Mouse (Mus musculus): ENCODE results near the gene Tbc1d5. TPM values are rescaled to one million over a fixed set of nuclear protein-coding genes. Genes with fewer than 3 reads are reported as not detected.

Gene Tbc1d5
- polyA plus RNA-seq, 1 experiment = 16.4 TPM

DNA sequence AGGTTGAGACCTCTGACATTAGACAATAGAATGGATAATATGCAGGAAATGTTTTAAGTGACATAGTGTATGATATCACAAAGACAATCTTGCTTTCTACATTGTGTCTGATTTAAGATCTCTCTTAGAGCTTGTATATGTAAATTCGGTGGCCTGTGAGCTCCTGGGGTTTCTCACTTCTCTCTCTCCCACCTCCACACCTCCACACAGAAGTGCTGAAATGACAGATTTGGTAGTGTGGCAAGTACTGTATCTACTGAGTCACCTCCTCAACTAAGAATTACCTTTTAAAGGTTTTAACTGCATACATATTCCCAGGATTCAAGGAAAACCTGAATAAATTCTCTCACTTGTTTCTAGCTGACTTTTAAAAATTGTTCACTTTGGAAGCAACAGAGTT lies 180.9 kb downstream of the Tbc1d5 start:
- H3K4me3 ChIP-seq (ENCODE audit: low read depth, low read length) = no peak overlapping the region
- TF ChIP-seq POLR2A (IDR thresholded peaks at IDR 0.05; ENCODE audit: insufficient read depth, low read length) (no peak), EP300 (IDR thresholded peaks at IDR 0.05; ENCODE audit: insufficient read depth, low read depth, low read length) (no peak), CTCF (IDR thresholded peaks at IDR 0.05; ENCODE audit: low read depth, low read length) (no peak)
- H3K36me3 ChIP-seq (ENCODE audit: control insufficient read depth, insufficient read depth, low read length, poor library complexity, severe bottlenecking) = no peaks in the 10 kb centered on the region
- H3K27me3 ChIP-seq (ENCODE audit: control insufficient read depth, insufficient read depth, low read length, poor library complexity, severe bottlenecking) = no peaks in the 10 kb centered on the region
- no peaks in the 10 kb centered on the region for H3K4me1 ChIP-seq (ENCODE audit: control insufficient read depth, insufficient read depth, low read length)
- H3K9me3 ChIP-seq (replicated peaks; ENCODE audit: control insufficient read depth, insufficient read depth, low read length, poor library complexity, severe bottlenecking) = no peaks in the 10 kb centered on the region
- H3K9ac ChIP-seq (ENCODE audit: low read depth, poor library complexity, severe bottlenecking) = no peak overlapping the region
- no peak overlapping the region for H3K27ac ChIP-seq (ENCODE audit: insufficient read depth, low read length)

DNA sequence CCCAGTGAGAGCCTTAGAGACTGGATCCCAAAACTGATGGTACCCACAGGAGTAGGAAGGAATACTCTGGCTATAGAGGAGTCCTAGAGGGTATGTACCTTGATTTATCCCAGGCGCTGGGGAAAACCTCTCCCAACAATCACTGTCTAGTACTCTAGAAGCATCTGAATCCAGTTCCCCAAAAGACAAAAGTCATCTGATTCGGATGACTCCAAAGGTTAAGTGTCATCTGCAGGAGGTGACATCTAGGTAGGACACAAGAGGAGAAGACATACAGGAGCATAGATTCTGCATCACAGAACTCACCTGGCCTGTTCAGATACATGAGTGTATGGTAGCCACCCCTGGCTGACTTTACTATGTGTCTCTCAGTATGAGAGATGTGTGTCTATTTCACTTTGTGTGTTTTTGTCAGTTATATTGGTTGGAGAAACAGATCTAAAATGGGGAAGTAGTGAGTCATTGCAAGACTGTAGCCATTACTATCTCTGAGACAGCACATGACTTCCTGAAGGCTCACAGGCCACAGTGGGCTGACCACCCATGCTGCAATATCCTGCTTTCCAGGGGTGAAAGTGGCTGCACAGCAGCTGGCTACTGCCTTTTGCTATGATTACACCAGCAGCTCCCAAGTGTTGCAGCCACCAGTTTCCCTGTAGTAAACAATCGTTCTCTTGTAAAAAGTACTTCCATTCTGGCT lies 185.7 kb downstream of the Tbc1d5 start:
- no peak for TF ChIP-seq EP300 (IDR thresholded peaks at IDR 0.05; ENCODE audit: insufficient read depth, low read depth, low read length)
- no peak for TF ChIP-seq CTCF (IDR thresholded peaks at IDR 0.05; ENCODE audit: low read depth, low read length)
- TF ChIP-seq POLR2A (IDR thresholded peaks at IDR 0.05; ENCODE audit: insufficient read depth, low read length) = no peak
- Histone ChIP-seq H3K27ac (ENCODE audit: insufficient read depth, low read length) (no peak overlapping the region), H3K36me3 (ENCODE audit: control insufficient read depth, insufficient read depth, low read length, poor library complexity, severe bottlenecking) (no peaks in the 10 kb centered on the region), H3K4me3 (ENCODE audit: low read depth, low read length) (no peak overlapping the region), H3K27me3 (ENCODE audit: control insufficient read depth, insufficient read depth, low read length, poor library complexity, severe bottlenecking) (no peaks in the 10 kb centered on the region), H3K4me1 (ENCODE audit: control insufficient read depth, insufficient read depth, low read length) (no peaks in the 10 kb centered on the region), H3K9me3 (replicated peaks; ENCODE audit: control insufficient read depth, insufficient read depth, low read length, poor library complexity, severe bottlenecking) (no peaks in the 10 kb centered on the region), H3K9ac (ENCODE audit: low read depth, poor library complexity, severe bottlenecking) (no peak overlapping the region)

DNA sequence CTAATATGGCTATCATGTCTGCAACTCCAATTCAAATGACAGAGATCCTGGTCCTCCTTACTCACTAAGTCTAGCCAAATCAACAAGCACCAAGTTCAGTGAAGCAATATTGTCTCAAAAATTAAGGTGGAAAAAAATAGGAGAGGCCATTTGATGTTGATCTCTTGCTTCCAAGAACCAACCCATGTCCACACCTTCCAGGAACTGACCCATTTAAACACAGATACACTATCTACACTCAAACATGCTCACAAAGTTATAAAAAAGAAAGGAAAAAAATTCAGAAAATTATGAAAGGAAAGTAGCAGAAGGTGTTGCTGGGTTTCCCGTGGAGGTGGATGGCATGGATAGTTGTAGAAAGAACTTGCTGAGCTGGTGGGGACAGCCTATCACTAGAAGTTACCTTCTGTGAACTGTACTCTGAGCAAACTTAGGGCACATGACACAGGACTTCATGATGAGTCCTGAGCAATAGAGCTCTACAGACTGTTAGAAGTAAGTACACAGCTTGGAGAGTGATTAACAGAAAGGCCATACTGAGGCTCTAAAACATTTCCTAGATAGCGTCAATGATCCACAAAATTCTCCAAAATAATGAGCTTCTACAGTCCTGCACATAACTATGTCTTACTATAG lies 188.3 kb downstream of the Tbc1d5 start:
- Histone ChIP-seq H3K27ac (ENCODE audit: insufficient read depth, low read length) (no peak overlapping the region), H3K36me3 (ENCODE audit: control insufficient read depth, insufficient read depth, low read length, poor library complexity, severe bottlenecking) (no peaks in the 10 kb centered on the region), H3K4me3 (ENCODE audit: low read depth, low read length) (no peak overlapping the region), H3K4me1 (ENCODE audit: control insufficient read depth, insufficient read depth, low read length) (no peaks in the 10 kb centered on the region), H3K9me3 (replicated peaks; ENCODE audit: control insufficient read depth, insufficient read depth, low read length, poor library complexity, severe bottlenecking) (no peaks in the 10 kb centered on the region), H3K27me3 (ENCODE audit: control insufficient read depth, insufficient read depth, low read length, poor library complexity, severe bottlenecking) (no peaks in the 10 kb centered on the region), H3K9ac (ENCODE audit: low read depth, poor library complexity, severe bottlenecking) (no peak overlapping the region)
- TF ChIP-seq POLR2A (IDR thresholded peaks at IDR 0.05; ENCODE audit: insufficient read depth, low read length) (no peak), CTCF (IDR thresholded peaks at IDR 0.05; ENCODE audit: low read depth, low read length) (no peak), EP300 (IDR thresholded peaks at IDR 0.05; ENCODE audit: insufficient read depth, low read depth, low read length) (no peak)

DNA sequence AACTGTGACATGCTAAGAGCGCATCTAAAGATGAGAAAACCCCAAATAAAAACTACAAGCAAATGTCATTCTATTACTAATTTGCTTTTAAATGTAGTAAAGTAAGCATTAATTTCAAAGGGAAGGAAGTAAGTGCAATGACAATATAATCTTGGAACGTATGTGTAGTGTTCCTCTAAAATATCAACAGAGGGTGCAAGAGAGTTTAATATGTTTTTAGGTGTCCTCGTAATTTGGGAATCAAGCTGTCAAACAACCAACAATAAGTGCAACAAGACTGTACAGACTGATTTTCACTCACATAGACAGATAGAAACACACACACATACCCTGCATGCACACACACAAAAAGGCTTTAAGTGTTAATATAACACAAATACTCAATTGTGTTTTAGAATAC lies 191.2 kb downstream of the Tbc1d5 start:
- Histone ChIP-seq H3K9me3 (replicated peaks; ENCODE audit: control insufficient read depth, insufficient read depth, low read length, poor library complexity, severe bottlenecking) (no peaks in the 10 kb centered on the region), H3K27me3 (ENCODE audit: control insufficient read depth, insufficient read depth, low read length, poor library complexity, severe bottlenecking) (no peaks in the 10 kb centered on the region), H3K9ac (ENCODE audit: low read depth, poor library complexity, severe bottlenecking) (no peak overlapping the region), H3K27ac (ENCODE audit: insufficient read depth, low read length) (no peak overlapping the region), H3K36me3 (ENCODE audit: control insufficient read depth, insufficient read depth, low read length, poor library complexity, severe bottlenecking) (no peaks in the 10 kb centered on the region), H3K4me3 (ENCODE audit: low read depth, low read length) (no peak overlapping the region), H3K4me1 (ENCODE audit: control insufficient read depth, insufficient read depth, low read length) (no peaks in the 10 kb centered on the region)
- TF ChIP-seq CTCF (IDR thresholded peaks at IDR 0.05; ENCODE audit: low read depth, low read length) (no peak), EP300 (IDR thresholded peaks at IDR 0.05; ENCODE audit: insufficient read depth, low read depth, low read length) (no peak), POLR2A (IDR thresholded peaks at IDR 0.05; ENCODE audit: insufficient read depth, low read length) (no peak)

DNA sequence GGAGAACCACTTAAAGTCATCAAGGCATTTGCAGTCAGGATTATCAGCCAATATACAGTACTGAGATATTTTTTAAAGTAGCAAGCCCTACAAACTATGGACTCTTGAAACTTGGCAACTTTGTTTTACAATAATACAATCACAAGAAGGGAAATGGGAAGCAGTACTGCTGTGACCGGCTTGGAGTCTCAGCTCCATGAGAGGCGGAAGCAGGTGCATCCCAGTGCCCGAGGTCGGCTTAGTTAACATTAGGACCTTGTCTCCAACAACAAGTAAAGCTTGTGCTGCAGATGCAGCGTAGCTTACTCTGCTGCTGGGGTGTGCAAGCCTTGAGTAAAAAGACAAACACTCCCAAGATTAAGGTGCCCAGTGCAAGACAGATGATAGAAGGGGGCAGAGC lies 197.2 kb downstream of the Tbc1d5 start:
- H3K4me3 ChIP-seq (ENCODE audit: low read depth, low read length) = no peak overlapping the region
- H3K27me3 ChIP-seq (ENCODE audit: control insufficient read depth, insufficient read depth, low read length, poor library complexity, severe bottlenecking) = no peaks in the 10 kb centered on the region
- TF ChIP-seq POLR2A (IDR thresholded peaks at IDR 0.05; ENCODE audit: insufficient read depth, low read length) = no peak
- no peaks in the 10 kb centered on the region for H3K4me1 ChIP-seq (ENCODE audit: control insufficient read depth, insufficient read depth, low read length)
- no peak overlapping the region for H3K9ac ChIP-seq (ENCODE audit: low read depth, poor library complexity, severe bottlenecking)
- no peaks in the 10 kb centered on the region for H3K9me3 ChIP-seq (replicated peaks; ENCODE audit: control insufficient read depth, insufficient read depth, low read length, poor library complexity, severe bottlenecking)
- H3K27ac ChIP-seq (ENCODE audit: insufficient read depth, low read length) = no peak overlapping the region
- no peaks in the 10 kb centered on the region for H3K36me3 ChIP-seq (ENCODE audit: control insufficient read depth, insufficient read depth, low read length, poor library complexity, severe bottlenecking)

DNA sequence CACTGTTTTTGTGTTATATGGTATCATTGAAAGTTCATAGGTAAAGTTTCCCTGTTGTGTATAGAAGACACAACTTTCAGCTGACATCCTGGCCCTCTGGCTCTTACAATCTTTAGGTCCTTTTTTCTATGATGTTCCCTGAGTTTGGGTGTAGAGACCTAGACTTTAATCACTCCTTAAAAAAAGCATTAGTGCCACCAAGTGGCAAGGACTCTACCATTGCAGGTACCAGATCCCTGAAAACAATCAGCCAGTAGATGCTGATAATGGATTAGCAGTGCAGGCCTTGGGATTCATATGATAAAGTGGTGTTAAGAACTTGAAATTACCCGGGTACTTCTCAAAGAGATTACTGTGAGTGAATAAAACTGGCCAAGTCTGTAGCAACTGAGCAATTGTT lies 207.0 kb downstream of the Tbc1d5 start:
- Histone ChIP-seq H3K27me3 (ENCODE audit: control insufficient read depth, insufficient read depth, low read length, poor library complexity, severe bottlenecking) (no peaks in the 10 kb centered on the region), H3K9me3 (replicated peaks; ENCODE audit: control insufficient read depth, insufficient read depth, low read length, poor library complexity, severe bottlenecking) (no peaks in the 10 kb centered on the region), H3K36me3 (ENCODE audit: control insufficient read depth, insufficient read depth, low read length, poor library complexity, severe bottlenecking) (no peaks in the 10 kb centered on the region), H3K27ac (ENCODE audit: insufficient read depth, low read length) (no peak overlapping the region), H3K4me1 (ENCODE audit: control insufficient read depth, insufficient read depth, low read length) (no peaks in the 10 kb centered on the region), H3K9ac (ENCODE audit: low read depth, poor library complexity, severe bottlenecking) (no peak overlapping the region), H3K4me3 (ENCODE audit: low read depth, low read length) (no peak overlapping the region)
- TF ChIP-seq CTCF (IDR thresholded peaks at IDR 0.05; ENCODE audit: low read depth, low read length) (no peak), EP300 (IDR thresholded peaks at IDR 0.05; ENCODE audit: insufficient read depth, low read depth, low read length) (no peak), POLR2A (IDR thresholded peaks at IDR 0.05; ENCODE audit: insufficient read depth, low read length) (no peak)

All from ES-Bruce4 (cell line).